Mouse (Mus musculus) frontal cortex, postnatal 10 days (tissue): ENCODE data around the gene Coq10b.

Experiments
- DNase-seq, 2 experiments: peaks; one replicate each; pipeline ENCODE4 v3.0.0; 2022; ENCODE audit warnings: low spot score in 2 of 2, mixed read lengths in 1 of 2

The Coq10b gene

GRCm38 (mm10) chr1:55106919-55107585 lies 54.5 kb downstream of the Coq10b start:
- DNase-seq, result no peak

DNA sequence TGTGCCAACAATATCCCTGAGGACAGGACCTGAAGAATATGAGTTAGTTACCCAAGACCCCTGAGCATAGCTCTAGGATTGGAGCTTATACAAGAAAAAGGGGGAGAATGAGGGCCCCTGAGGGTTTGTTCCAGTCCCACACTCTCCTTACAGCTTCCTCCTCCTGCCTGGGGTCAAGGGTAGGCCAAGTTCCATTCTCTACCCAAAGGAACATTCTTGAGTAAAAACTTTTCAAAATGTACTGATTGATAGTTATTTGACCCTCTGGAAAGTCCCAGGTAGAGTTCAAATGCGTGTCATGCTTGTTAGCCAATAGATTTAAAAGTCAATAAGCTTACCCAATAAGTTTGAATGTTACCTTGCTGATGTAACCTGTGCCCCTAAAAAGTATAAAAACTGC lies 55.1 kb downstream of the Coq10b start:
- no peak for DNase-seq

DNA sequence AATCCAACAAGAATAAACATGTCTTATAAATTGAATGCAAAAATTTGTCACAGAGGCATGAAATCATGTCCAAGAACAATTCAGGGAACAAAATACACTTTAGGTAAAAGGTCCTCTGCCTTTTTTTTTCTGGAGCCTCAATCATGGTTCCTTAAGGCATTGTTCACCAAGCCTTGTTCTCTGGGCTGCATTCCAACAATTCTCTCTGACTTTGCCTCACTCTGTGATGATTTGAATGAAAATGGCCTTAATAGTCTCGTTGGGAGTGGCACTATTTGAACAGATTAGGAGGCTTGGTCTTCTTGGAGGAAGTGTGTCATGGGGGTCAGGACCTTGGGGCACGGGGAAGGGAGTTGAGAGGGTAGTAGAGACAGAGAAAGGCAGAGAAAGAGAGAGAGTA lies 55.9 kb downstream of the Coq10b start:
- DNase-seq, result no peak

DNA sequence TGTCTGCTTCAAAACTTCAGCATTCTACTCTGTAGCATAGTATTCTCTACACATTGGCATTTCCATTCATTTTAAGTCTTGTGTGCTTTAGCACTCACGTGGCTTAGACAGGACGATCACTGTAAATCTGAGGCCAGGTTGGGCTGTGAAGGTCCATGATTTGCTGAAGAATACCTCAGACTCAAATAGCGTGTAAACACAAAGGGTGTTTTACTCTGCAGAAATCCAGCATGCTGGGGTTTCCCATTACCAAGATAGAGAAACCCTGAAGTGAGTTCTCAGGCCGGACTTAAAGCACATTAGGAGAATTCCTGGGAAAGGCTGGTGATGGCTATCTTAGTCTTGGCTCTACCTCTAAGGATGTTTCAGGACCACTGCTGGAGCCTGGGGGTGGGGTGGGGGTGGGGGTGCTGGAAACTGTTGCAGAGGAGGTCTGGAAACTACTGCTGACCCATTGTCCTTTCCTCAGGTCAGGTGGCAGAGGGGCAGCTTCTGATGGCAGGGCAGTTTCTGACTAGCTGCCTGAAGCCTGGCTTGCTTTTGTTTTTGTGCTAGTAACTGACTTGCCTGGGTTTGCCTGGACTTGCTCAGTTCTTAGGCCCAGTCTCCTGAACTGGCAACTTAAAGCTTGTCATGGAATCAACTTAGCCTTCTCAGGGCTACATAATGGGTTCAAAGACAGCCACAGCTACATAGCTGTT lies 56.6 kb downstream of the Coq10b start:
- no peak for DNase-seq
